Mouse (Mus musculus) gastrocnemius, postnatal 10 days (tissue): ENCODE measurements around the gene Jsrp1. TPM values are rescaled to one million over a fixed set of nuclear protein-coding genes. Genes with fewer than 3 reads are reported as not detected.

Source experiments
- DNase-seq: peaks from one replicate; pipeline ENCODE4 v3.0.0; 2021; ENCODE audit warnings: mixed read lengths
- total RNA-seq, 2 experiments: library from RNA; stranded (reverse); gene quantifications; 2 replicates each; pipeline ENCODE4 v1.2.3; 2021

The Jsrp1 gene
- total RNA-seq, 2 experiments from 2014 or later = 289 to 339 TPM

GRCm38 (mm10) chr10:80792175-80793032, 20.9 kb downstream of the Jsrp1 start:
- no peak for DNase-seq

- DNase-seq = no peak
Measured at GRCm38 (mm10) chr10:80791476-80792174, 21.7 kb downstream of the Jsrp1 start.

GRCm38 (mm10) chr10:80790761-80791404, 22.4 kb downstream of the Jsrp1 start:
- no peak for DNase-seq

GRCm38 (mm10) chr10:80787517-80787916, 25.8 kb downstream of the Jsrp1 start:
- DNase-seq = no peak

- DNase-seq = no peak
Measured at GRCm38 (mm10) chr10:80785963-80786362, 27.3 kb downstream of the Jsrp1 start.

- DNase-seq = no peak
Measured at GRCm38 (mm10) chr10:80784871-80785270, 28.4 kb downstream of the Jsrp1 start.

GRCm38 (mm10) chr10:80784302-80784701, 29.0 kb downstream of the Jsrp1 start:
- DNase-seq = no peak

DNA sequence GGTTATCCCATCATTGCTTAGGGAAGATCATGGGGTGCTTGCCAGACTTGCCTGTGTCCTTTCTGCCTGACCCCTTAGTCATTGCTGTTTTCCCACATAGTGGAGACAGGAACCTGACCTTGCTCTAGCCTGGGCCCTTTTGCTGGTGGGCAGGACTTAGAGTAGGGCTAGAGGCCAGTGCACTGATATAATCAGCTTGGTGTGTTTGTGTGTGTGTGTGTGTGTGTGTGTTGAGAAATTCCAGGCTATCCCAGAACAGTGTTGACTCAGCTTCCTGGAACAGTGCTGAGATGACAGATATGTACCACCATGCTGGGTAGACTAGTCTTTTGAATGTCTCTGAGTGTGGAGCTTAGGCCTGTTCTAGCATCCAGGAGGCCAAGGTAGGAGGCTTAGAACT, 33.7 kb downstream of the Jsrp1 start:
- no peak for DNase-seq

GRCm38 (mm10) chr10:80777123-80777522, 36.2 kb downstream of the Jsrp1 start:
- DNase-seq = no peak

GRCm38 (mm10) chr10:80776358-80776869, 36.9 kb downstream of the Jsrp1 start:
- no peak for DNase-seq

GRCm38 (mm10) chr10:80775731-80776130, 37.6 kb downstream of the Jsrp1 start:
- DNase-seq = no peak

GRCm38 (mm10) chr10:80774981-80775380, 38.3 kb downstream of the Jsrp1 start:
- DNase-seq = no peak

- DNase-seq = peak; percentile 83
Measured at GRCm38 (mm10) chr10:80774549-80774948, 38.7 kb downstream of the Jsrp1 start.

- no peak for DNase-seq
Measured at GRCm38 (mm10) chr10:80773816-80774215, 39.5 kb downstream of the Jsrp1 start.

GRCm38 (mm10) chr10:80768365-80768764, 44.9 kb downstream of the Jsrp1 start:
- no peak for DNase-seq

GRCm38 (mm10) chr10:80766161-80766815, 47.0 kb downstream of the Jsrp1 start:
- no peak for DNase-seq

GRCm38 (mm10) chr10:80765746-80766145, 47.6 kb downstream of the Jsrp1 start:
- DNase-seq = no peak

- no peak for DNase-seq
Measured at GRCm38 (mm10) chr10:80763502-80763901, 49.8 kb downstream of the Jsrp1 start.

- no peak for DNase-seq
Measured at GRCm38 (mm10) chr10:80761821-80762220, 51.5 kb downstream of the Jsrp1 start.

GRCm38 (mm10) chr10:80760596-80761524, 52.4 kb downstream of the Jsrp1 start:
- no peak for DNase-seq

DNA sequence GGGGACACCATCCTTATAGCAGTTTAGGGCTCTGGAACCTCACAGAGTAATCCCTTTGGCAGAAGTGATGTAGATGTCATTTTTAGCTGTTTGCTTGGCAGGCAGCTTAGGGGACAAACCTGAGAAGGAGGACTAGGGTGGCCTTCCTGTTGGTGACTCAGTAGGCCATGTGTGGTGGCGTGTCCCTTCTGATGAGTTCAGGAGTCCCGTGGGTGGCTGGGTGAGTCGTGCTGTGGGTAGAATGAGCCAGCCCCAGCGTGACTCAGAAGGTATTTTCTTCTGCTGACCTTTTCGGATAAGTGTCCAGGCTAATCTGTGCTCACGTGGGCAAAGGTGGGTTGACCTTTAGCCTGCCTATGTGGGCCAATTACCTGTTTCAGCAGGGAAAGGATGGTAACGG, 54.6 kb downstream of the Jsrp1 start:
- DNase-seq = no peak
